Mouse (Mus musculus) forebrain, embryonic 15.5 days (tissue): ENCODE measurements around the gene 1110017D15Rik. TPM values are rescaled to one million over a fixed set of nuclear protein-coding genes. Genes with fewer than 3 reads are reported as not detected.

ENCODE experiments used
- ATAC-seq: fragments of 200-750 bp; cut with Nextera tagmentation; replicated peaks from 2 replicates; pipeline ENCODE4 v1.8.0; 2017; ENCODE audit warnings: mild to moderate bottlenecking, moderate TSS enrichment, moderate library complexity
- H3K27ac ChIP-seq: fragments of 300-500 bp; sonication (generic); replicated peaks from 2 replicates; pipeline ENCODE4 v1.5.1; 2015; ENCODE audit warnings: mild to moderate bottlenecking, inconsistent platforms
- H3K27me3 ChIP-seq: fragments of 300-500 bp; sonication (generic); 2 replicates; pipeline ENCODE4 v1.6.1; 2015; ENCODE audit warnings: inconsistent platforms
- H3K36me3 ChIP-seq: fragments of 300-500 bp; sonication (generic); 2 replicates; pipeline ENCODE4 v1.6.1; 2015; ENCODE audit warnings: mild to moderate bottlenecking, inconsistent platforms
- H3K4me1 ChIP-seq: fragments of 300-500 bp; sonication (generic); 2 replicates; pipeline ENCODE4 v1.6.1; 2015; ENCODE audit warnings: inconsistent platforms
- H3K4me2 ChIP-seq: fragments of 300-500 bp; sonication (generic); replicated peaks from 2 replicates; pipeline ENCODE4 v1.6.1; 2015; ENCODE audit warnings: mild to moderate bottlenecking, inconsistent platforms
- H3K4me3 ChIP-seq: fragments of 300-500 bp; sonication (generic); 2 replicates; pipeline ENCODE4 v1.5.1; 2015; ENCODE audit warnings: mild to moderate bottlenecking, inconsistent platforms
- H3K9ac ChIP-seq: fragments of 300-500 bp; sonication (generic); replicated peaks from 2 replicates; pipeline ENCODE4 v1.6.1; 2015; ENCODE audit warnings: mild to moderate bottlenecking, inconsistent platforms
- H3K9me3 ChIP-seq: fragments of 300-500 bp; sonication (generic); 2 replicates; pipeline ENCODE4 v1.6.1; 2016; ENCODE audit warnings: inconsistent platforms
- WGBS: fragments of 180-500 bp; shearing (Covaris S2); methylation state at CpG from one replicate; pipeline ENCODE4 v1.1.7; 2015; ENCODE audit warnings: mixed read lengths; 5-methylcytosine and 5-hydroxymethylcytosine counted together
- polyA plus RNA-seq: library from polyadenylated mRNA; unstranded; fragments of >200 nt; fragmentation: Nextera tagmentation; extraction: Ambion mirVana; gene quantifications from 2 replicates; pipeline ENCODE4 v1.2.1, GENCODE M21; 2015

Gene 1110017D15Rik
- 9.4 and 15.7 TPM in 2 replicates for polyA plus RNA-seq

- no peak within 1 kb of the TSS for H3K4me2 ChIP-seq
- H3K4me1 ChIP-seq, result peaks cover 8% of the 10 kb centered on the region
- H3K27ac ChIP-seq, result no peak within 1 kb of the TSS
- H3K36me3 ChIP-seq, result no peaks in the 10 kb centered on the region
- no peak within 1 kb of the TSS for H3K9ac ChIP-seq
- no peak within 1 kb of the TSS for H3K4me3 ChIP-seq
- 97% methylated on average over 2 of the region's 2 CpGs for WGBS
- no peak for ATAC-seq
- no peaks in the 10 kb centered on the region for H3K9me3 ChIP-seq
- no peaks in the 10 kb centered on the region for H3K27me3 ChIP-seq
Measured at GRCm38 (mm10) chr4:41517233-41517632, at the start of gene 1110017D15Rik. 1110017D15Rik (minus strand) TSS chr4:41517333.

GRCm38 (mm10) chr4:41566123-41566522, 49.0 kb upstream of the 1110017D15Rik start:
- no peak for ATAC-seq
- no peak overlapping the region for H3K4me2 ChIP-seq
- WGBS, result 7% methylated on average over 3 of the region's 3 CpGs
- H3K9me3 ChIP-seq, result no peaks in the 10 kb centered on the region
- no peak overlapping the region for H3K9ac ChIP-seq
- no peaks in the 10 kb centered on the region for H3K36me3 ChIP-seq
- no peaks in the 10 kb centered on the region for H3K27me3 ChIP-seq
- H3K27ac ChIP-seq, result no peak overlapping the region
- H3K4me1 ChIP-seq, result peaks cover 28% of the 10 kb centered on the region
- no peak overlapping the region for H3K4me3 ChIP-seq

GRCm38 (mm10) chr4:41563297-41563696, 46.2 kb upstream of the 1110017D15Rik start:
- Histone ChIP-seq H3K36me3 (no peaks in the 10 kb centered on the region), H3K27me3 (no peaks in the 10 kb centered on the region), H3K27ac (no peak overlapping the region), H3K9ac (no peak overlapping the region), H3K9me3 (no peaks in the 10 kb centered on the region), H3K4me1 (peaks cover 25% of the 10 kb centered on the region), H3K4me3 (no peak overlapping the region), H3K4me2 (no peak overlapping the region)
- 92% methylated on average over 5 of the region's 5 CpGs for WGBS
- ATAC-seq, result no peak

- no peak overlapping the region for H3K4me3 ChIP-seq
- H3K9ac ChIP-seq, result no peak overlapping the region
- H3K27me3 ChIP-seq, result no peaks in the 10 kb centered on the region
- peaks cover 18% of the 10 kb centered on the region for H3K4me1 ChIP-seq
- H3K36me3 ChIP-seq, result no peaks in the 10 kb centered on the region
- H3K27ac ChIP-seq, result no peak overlapping the region; the same call in 1 of the 2 replicates
- 69% methylated on average over 3 of the region's 3 CpGs for WGBS
- H3K4me2 ChIP-seq, result no peak overlapping the region
- ATAC-seq, result no peak
- H3K9me3 ChIP-seq, result no peaks in the 10 kb centered on the region
Measured at GRCm38 (mm10) chr4:41557092-41557491, 40.0 kb upstream of the 1110017D15Rik start.

GRCm38 (mm10) chr4:41556311-41556953, 39.3 kb upstream of the 1110017D15Rik start:
- no peak overlapping the region; the same call in 1 of the 2 replicates for H3K27ac ChIP-seq
- H3K27me3 ChIP-seq, result no peaks in the 10 kb centered on the region
- H3K4me1 ChIP-seq, result peaks cover 18% of the 10 kb centered on the region
- H3K4me3 ChIP-seq, result no peak overlapping the region
- ATAC-seq, result no peak
- WGBS, result 57% methylated on average over 5 of the region's 5 CpGs
- H3K4me2 ChIP-seq, result no peak overlapping the region
- H3K9ac ChIP-seq, result no peak overlapping the region
- no peaks in the 10 kb centered on the region for H3K36me3 ChIP-seq
- H3K9me3 ChIP-seq, result no peaks in the 10 kb centered on the region

GRCm38 (mm10) chr4:41554994-41555663, 38.0 kb upstream of the 1110017D15Rik start:
- WGBS, result 73% methylated on average over 14 of the region's 14 CpGs
- H3K9me3 ChIP-seq, result no peaks in the 10 kb centered on the region
- H3K27ac ChIP-seq, result no peak overlapping the region
- no peak overlapping the region for H3K4me3 ChIP-seq
- H3K4me1 ChIP-seq, result peaks cover 18% of the 10 kb centered on the region
- no peak overlapping the region for H3K4me2 ChIP-seq
- no peaks in the 10 kb centered on the region for H3K27me3 ChIP-seq
- ATAC-seq, result no peak
- H3K36me3 ChIP-seq, result no peaks in the 10 kb centered on the region
- H3K9ac ChIP-seq, result no peak overlapping the region

- Histone ChIP-seq H3K27me3 (no peaks in the 10 kb centered on the region), H3K27ac (no peak overlapping the region), H3K9me3 (no peaks in the 10 kb centered on the region), H3K4me2 (no peak overlapping the region), H3K4me3 (no peak overlapping the region), H3K9ac (no peak overlapping the region), H3K4me1 (peaks cover 21% of the 10 kb centered on the region), H3K36me3 (no peaks in the 10 kb centered on the region)
- 77% methylated on average over 11 of the region's 11 CpGs for WGBS
- no peak for ATAC-seq
Measured at GRCm38 (mm10) chr4:41553116-41553515, 36.0 kb upstream of the 1110017D15Rik start.

GRCm38 (mm10) chr4:41552529-41552928, 35.4 kb upstream of the 1110017D15Rik start:
- H3K27ac ChIP-seq, result no peak overlapping the region
- ATAC-seq, result no peak; the same call in 1 of the 2 replicates
- 43% methylated on average over 6 of the region's 6 CpGs for WGBS
- H3K9me3 ChIP-seq, result no peaks in the 10 kb centered on the region
- no peaks in the 10 kb centered on the region for H3K36me3 ChIP-seq
- no peak overlapping the region for H3K4me3 ChIP-seq
- no peak overlapping the region for H3K9ac ChIP-seq
- H3K4me2 ChIP-seq, result no peak overlapping the region
- no peaks in the 10 kb centered on the region for H3K27me3 ChIP-seq
- H3K4me1 ChIP-seq, result peaks cover 17% of the 10 kb centered on the region

- Histone ChIP-seq H3K9me3 (no peaks in the 10 kb centered on the region), H3K4me1 (peaks cover 25% of the 10 kb centered on the region), H3K9ac (no peak overlapping the region), H3K4me3 (no peak overlapping the region), H3K4me2 (no peak overlapping the region), H3K27ac (no peak overlapping the region), H3K36me3 (no peaks in the 10 kb centered on the region), H3K27me3 (no peaks in the 10 kb centered on the region)
- ATAC-seq, result no peak
- WGBS, result 92% methylated on average over 1 of the region's 1 CpGs
Measured at GRCm38 (mm10) chr4:41547086-41547485, 30.0 kb upstream of the 1110017D15Rik start.

GRCm38 (mm10) chr4:41545985-41546384, 28.9 kb upstream of the 1110017D15Rik start:
- Histone ChIP-seq H3K36me3 (no peaks in the 10 kb centered on the region), H3K27ac (no peak overlapping the region), H3K27me3 (no peaks in the 10 kb centered on the region), H3K4me1 (peaks cover 25% of the 10 kb centered on the region), H3K9ac (no peak overlapping the region), H3K4me3 (no peak overlapping the region), H3K9me3 (no peaks in the 10 kb centered on the region), H3K4me2 (no peak overlapping the region)
- WGBS, result 8% methylated on average over 8 of the region's 8 CpGs
- ATAC-seq, result no peak

- no peaks in the 10 kb centered on the region for H3K27me3 ChIP-seq
- H3K4me3 ChIP-seq, result no peak overlapping the region
- ATAC-seq, result no peak
- H3K9ac ChIP-seq, result no peak overlapping the region
- WGBS, result 89% methylated on average over 8 of the region's 8 CpGs
- peaks cover 21% of the 10 kb centered on the region for H3K4me1 ChIP-seq
- no peak overlapping the region for H3K27ac ChIP-seq
- no peaks in the 10 kb centered on the region for H3K9me3 ChIP-seq
- H3K4me2 ChIP-seq, result no peak overlapping the region
- H3K36me3 ChIP-seq, result no peaks in the 10 kb centered on the region
Measured at GRCm38 (mm10) chr4:41542136-41542535, 25.0 kb upstream of the 1110017D15Rik start.

- Histone ChIP-seq H3K9ac (no peak overlapping the region), H3K4me3 (no peak overlapping the region), H3K4me2 (no peak overlapping the region), H3K9me3 (no peaks in the 10 kb centered on the region), H3K27me3 (no peaks in the 10 kb centered on the region), H3K4me1 (no peaks in the 10 kb centered on the region; the same call in 1 of the 2 replicates), H3K36me3 (no peaks in the 10 kb centered on the region), H3K27ac (no peak overlapping the region)
- 83% methylated on average over 5 of the region's 5 CpGs for WGBS
- ATAC-seq, result no peak
Measured at GRCm38 (mm10) chr4:41534866-41535265, 17.7 kb upstream of the 1110017D15Rik start.
